8 mouse cellular contexts compared by ENCODE assay signal in the genomic region with DNA sequence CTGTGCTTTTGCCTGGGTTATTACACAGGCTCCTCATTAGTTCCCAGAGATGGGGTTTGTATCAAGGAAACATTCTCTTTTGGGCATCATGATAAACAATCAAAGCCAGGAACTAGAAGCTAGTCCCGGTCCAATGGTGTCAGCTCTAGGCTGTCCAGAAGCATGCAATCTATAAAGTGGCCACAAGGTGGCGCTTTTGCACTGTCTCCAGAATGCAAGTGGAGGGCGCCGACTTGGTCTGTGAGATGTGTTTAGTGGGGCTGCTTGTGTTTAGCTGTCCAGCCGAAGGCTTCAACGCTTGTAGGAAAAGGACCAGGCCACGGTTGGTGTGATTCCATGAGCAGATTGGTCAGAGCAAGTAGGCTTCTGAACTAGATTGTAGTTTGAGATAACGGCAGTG. TPM values are rescaled to one million over a fixed set of nuclear protein-coding genes. Genes with fewer than 3 reads are reported as not detected.
A peak's percentile ranks its signal among the peaks of the same experiment; 100 is the strongest.
DNase-seq lines count a peak whose midpoint lies in the region; ATAC-seq and TF ChIP-seq lines count a peak whose summit lies in the region.

No protein-coding gene starts in this region.

- peak; percentile 88 for DNase-seq in ZHBTc4 (ENCODE audit: low read depth, low spot score)
- DNase-seq in cerebellum, postnatal 10 days = peak; percentile 93 to 96
- DNase-seq in frontal cortex, postnatal 14 days (ENCODE audit: low spot score in 2 of 2) = peak; percentile 62 to 89
- peak; percentile 78 for DNase-seq in induced T-regulatory cell, adult 2 months (ENCODE audit: low read depth)
- DNase-seq in left cerebral cortex, adult 2 months (ENCODE audit: extremely low spot score in 1 of 2, low spot score in 2 of 2) = peak; percentile 82 to 92
- peak; percentile 85 for DNase-seq in midbrain, embryonic 10.5 days (ENCODE audit: low spot score)
- peak; percentile 65 for DNase-seq in skeletal muscle tissue, adult 2 months (ENCODE audit: low read depth, low spot score)

- intact Hi-C loops in left cerebral cortex, adult 2 months (cut with DNase I) = loop anchor here (1.0 kb wide), 2 partner anchors 143 to 150 kb away; no protein-coding TSS in a partner anchor

- no peak for ATAC-seq in erythroblast, adult 5-6 weeks (replicated peaks; ENCODE audit: low FRiP score, poor library complexity, severe bottlenecking)

- no peaks in the 10 kb centered on the region for H3K36me3 ChIP-seq in midbrain, embryonic 10.5 days

- H3K4me1 ChIP-seq in midbrain, embryonic 10.5 days = no peaks in the 10 kb centered on the region

- WGBS in midbrain, embryonic 10.5 days = 27% methylated on average over 8 of the region's 8 CpGs

- no peaks in the 10 kb centered on the region for H3K9me3 ChIP-seq in midbrain, embryonic 10.5 days (replicated peaks)

- H3K27me3 ChIP-seq in midbrain, embryonic 10.5 days (ENCODE audit: low read depth, poor library complexity, severe bottlenecking) = peaks cover 35% of the 10 kb centered on the region

- H3K4me3 ChIP-seq in left cerebral cortex, adult 2 months = no peak overlapping the region
- H3K4me3 ChIP-seq in midbrain, embryonic 10.5 days = no peak overlapping the region

- TF ChIP-seq CTCF in left cerebral cortex, adult 2 months (IDR thresholded peaks at IDR 0.05) = peak; percentile 96

- no peak overlapping the region for H3K27ac ChIP-seq in left cerebral cortex, adult 2 months
- H3K27ac ChIP-seq in midbrain, embryonic 10.5 days (replicated peaks) = no peak overlapping the region

RNA-seq across cellular contexts. Expression of a gene that starts 16.9 kb away (rescaled TPM):
- total RNA-seq in left cerebral cortex, adult 2 months (2021) = 100 to 1,000 TPM; 135 to 143 TPM
- polyA plus RNA-seq in midbrain, embryonic 10.5 days (2016; fragmentation: Nextera tagmentation; extraction: Ambion mirVana) = 5.4 and 9.3 TPM in 2 replicates
- 0.84 TPM in 1 of 2 replicates, not detected in the other for total RNA-seq in erythroblast, adult 5-6 weeks (2015; ENCODE audit: low replicate concordance)
- total RNA-seq in erythroblast, adult 5-6 weeks (2017; ENCODE audit: low replicate concordance) = 0.42 and 0.51 TPM in 2 replicates

RNA-seq across cellular contexts. Expression of a gene that starts 27.5 kb away (rescaled TPM):
- not detected for total RNA-seq in left cerebral cortex, adult 2 months (2021)
- polyA plus RNA-seq in midbrain, embryonic 10.5 days (2016; fragmentation: Nextera tagmentation; extraction: Ambion mirVana) = 33.7 and 34.4 TPM in 2 replicates
- total RNA-seq in erythroblast, adult 5-6 weeks (2015; ENCODE audit: low replicate concordance) = not detected in 2 replicates
- not detected in 2 replicates for total RNA-seq in erythroblast, adult 5-6 weeks (2017; ENCODE audit: low replicate concordance)

Comparison
In these comparisons a context has a peak if more than half of its experiments do, and no peak if none do; other contexts are left out.
1. RNA of a gene that starts 16.9 kb away (total RNA-seq): 135 to 143 TPM in left cerebral cortex, adult 2 months; 0.42 to 0.84 TPM in erythroblast, adult 5-6 weeks; every median in the first group is over 10 times any median in the second.
2. Peak in every context shown above with its lines, with median percentiles within 50 percentile points of each other: DNase-seq.